Mouse (Mus musculus) splenic B cell, adult 2 months (primary cell): ENCODE measurements around the gene Gatad2b.
"Not testable (repeated sequence)": the region's sequence is repeated elsewhere in the genome, so short reads cannot be mapped to it uniquely, and the experiment has no call there.

Source experiments
- DNase-seq: peaks from one replicate; pipeline ENCODE4 v3.0.0-alpha.2; 2011; ENCODE audit warnings: low read depth, low spot score
- H3K27me3 ChIP-seq: 2 replicates; pipeline ENCODE4 v1.6.1; 2012; ENCODE audit warnings: mild to moderate bottlenecking, low read length, moderate library complexity, mixed read lengths; ENCODE audit not compliant: control insufficient read depth, poor library complexity, insufficient read depth, severe bottlenecking
- H3K36me3 ChIP-seq: 2 replicates; pipeline ENCODE4 v1.6.1; 2012; ENCODE audit warnings: mild to moderate bottlenecking, low read length, moderate library complexity, mixed read lengths; ENCODE audit not compliant: control insufficient read depth, poor library complexity, insufficient read depth, severe bottlenecking

Gene Gatad2b

GRCm38 (mm10) chr3:90292345-90293275, at the start of gene Gatad2b:
Gatad2b (plus strand) TSS chr3:90293178.
- no peaks in the 10 kb centered on the region for H3K36me3 ChIP-seq
- no peaks in the 10 kb centered on the region for H3K27me3 ChIP-seq
- peak; percentile 100 for DNase-seq

- Histone ChIP-seq H3K27me3 (no peaks in the 10 kb centered on the region), H3K36me3 (no peaks in the 10 kb centered on the region)
- no peak for DNase-seq
Observed at GRCm38 (mm10) chr3:90245406-90245805, 47.6 kb upstream of the Gatad2b start.

DNA sequence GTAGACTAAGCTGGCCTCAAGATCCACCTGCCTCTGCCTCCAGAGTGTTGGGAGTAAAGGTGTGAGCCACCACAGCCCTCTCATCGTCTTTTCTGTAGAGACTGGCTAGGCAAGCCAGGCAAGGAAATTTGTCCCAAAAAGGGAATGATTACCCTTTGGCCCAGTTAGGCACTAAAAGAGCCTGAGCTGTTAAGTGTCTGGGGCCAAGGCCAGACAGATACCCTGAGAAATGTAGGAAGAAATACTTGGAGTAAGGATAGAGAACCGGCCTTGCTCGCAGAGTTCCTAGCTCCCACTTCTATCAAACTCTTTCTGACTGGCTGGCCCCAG, 45.4 kb upstream of the Gatad2b start:
- no peak for DNase-seq
- H3K36me3 ChIP-seq, result peaks cover 2% of the 10 kb centered on the region; the same call in 1 of the 2 replicates
- no peaks in the 10 kb centered on the region for H3K27me3 ChIP-seq

- Histone ChIP-seq H3K36me3 (peaks cover 2% of the 10 kb centered on the region; the same call in 1 of the 2 replicates), H3K27me3 (no peaks in the 10 kb centered on the region)
- peak; percentile 90 for DNase-seq
Observed at GRCm38 (mm10) chr3:90247960-90248745, 44.8 kb upstream of the Gatad2b start, which contains the start of gene Slc39a1. Slc39a1 (plus strand) TSS chr3:90248172.

- peak; percentile 29 for DNase-seq
Observed at GRCm38 (mm10) chr3:90248746-90249100, 44.3 kb upstream of the Gatad2b start.

GRCm38 (mm10) chr3:90250791-90251190, 42.2 kb upstream of the Gatad2b start:
- Histone ChIP-seq H3K27me3 (no peaks in the 10 kb centered on the region), H3K36me3 (peaks cover 2% of the 10 kb centered on the region; the same call in 1 of the 2 replicates)
- no peak for DNase-seq

More at GRCm38 (mm10) chr3:90248746-90249100, 44.3 kb upstream of the Gatad2b start:
- Histone ChIP-seq H3K36me3 (peaks cover 2% of the 10 kb centered on the region; the same call in 1 of the 2 replicates), H3K27me3 (no peaks in the 10 kb centered on the region)

DNA sequence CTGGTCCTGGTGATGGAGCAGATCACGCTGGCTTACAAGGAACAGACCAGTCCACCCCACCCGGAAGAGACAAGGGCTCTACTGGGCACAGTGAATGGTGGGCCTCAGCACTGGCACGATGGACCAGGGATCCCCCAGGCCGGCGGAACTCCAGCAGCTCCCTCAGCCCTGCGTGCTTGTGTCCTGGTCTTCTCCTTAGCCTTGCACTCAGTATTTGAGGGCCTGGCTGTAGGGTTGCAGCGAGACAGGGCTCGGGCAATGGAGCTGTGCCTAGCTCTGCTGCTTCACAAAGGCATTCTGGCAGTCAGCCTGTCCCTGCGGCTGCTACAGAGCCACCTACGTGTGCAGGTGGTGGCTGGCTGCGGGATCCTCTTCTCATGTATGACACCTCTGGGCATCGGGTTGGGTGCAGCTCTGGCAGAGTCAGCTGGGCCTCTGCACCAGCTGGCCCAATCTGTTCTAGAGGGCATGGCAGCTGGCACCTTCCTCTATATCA, 41.2 kb upstream of the Gatad2b start:
- not testable (repeated sequence) for H3K36me3 ChIP-seq, H3K27me3 ChIP-seq, DNase-seq

GRCm38 (mm10) chr3:90252659-90253058, 40.3 kb upstream of the Gatad2b start:
- not testable (repeated sequence) for H3K27me3 ChIP-seq, H3K36me3 ChIP-seq, DNase-seq

DNA sequence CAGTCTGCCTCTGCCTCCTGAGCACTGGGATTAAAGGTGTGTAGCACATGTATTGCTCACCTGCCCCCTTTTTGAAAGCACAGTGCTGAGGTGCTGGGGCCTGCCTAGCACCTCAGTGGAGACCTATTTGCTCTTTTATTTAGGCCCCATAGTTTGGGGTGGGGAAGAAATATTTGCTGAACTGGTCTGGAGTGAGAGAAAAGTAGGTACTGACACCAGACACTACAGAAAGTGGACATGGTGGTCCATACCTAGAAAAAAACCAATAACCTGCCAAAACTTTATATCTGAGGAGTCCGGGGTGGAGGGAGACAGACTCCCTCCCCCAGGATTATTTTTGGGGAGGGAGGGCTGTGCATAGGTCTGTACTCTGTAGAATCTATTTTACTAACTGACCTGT, 39.8 kb upstream of the Gatad2b start:
- not testable (repeated sequence) for DNase-seq, H3K36me3 ChIP-seq, H3K27me3 ChIP-seq

DNA sequence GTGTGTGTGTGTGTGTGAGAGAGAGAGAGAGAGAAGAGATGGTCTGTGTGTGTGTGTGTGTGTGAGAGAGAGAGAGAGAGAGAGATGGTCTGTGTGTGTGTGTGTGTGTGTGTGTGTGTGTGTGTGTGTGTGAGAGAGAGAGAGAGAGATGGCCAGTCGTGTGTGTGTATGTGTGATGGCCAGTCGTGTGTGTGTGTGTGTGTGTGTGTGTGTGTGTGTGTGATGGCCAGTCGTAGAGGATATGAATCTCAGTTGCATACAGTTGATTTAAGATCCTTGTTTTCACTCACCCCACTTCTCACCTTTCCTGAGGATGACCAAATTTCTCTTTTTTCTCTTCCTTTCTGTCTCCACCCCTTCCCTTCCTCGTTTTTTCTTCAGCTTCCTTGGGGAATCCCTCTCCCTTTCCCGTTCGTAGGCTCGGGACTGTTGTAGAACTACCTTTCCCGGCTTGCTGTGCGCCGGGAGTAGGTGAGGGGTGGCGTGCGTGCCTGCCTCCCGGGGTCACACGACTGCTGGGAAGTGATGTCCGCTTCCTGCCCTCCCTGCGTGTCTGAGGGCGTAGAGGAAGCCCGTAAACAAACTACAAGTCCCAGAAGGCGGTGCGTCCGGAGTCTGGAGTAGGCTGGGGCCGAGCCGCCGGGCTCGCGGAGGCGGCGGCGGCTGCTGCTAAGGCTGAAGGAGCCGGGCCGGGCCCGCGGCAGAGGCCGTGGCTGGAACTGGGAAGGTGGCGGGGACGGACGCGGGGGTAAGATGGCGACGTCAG, 39.1 kb upstream of the Gatad2b start, which contains the start of gene Crtc2:
Gene Crtc2 (plus strand): TSS at position 511 of the 766 bp plus-strand sequence.
- DNase-seq, result peak; percentile 94
- Histone ChIP-seq H3K27me3 (no peaks in the 10 kb centered on the region), H3K36me3 (peaks cover 2% of the 10 kb centered on the region; the same call in 1 of the 2 replicates)

DNA sequence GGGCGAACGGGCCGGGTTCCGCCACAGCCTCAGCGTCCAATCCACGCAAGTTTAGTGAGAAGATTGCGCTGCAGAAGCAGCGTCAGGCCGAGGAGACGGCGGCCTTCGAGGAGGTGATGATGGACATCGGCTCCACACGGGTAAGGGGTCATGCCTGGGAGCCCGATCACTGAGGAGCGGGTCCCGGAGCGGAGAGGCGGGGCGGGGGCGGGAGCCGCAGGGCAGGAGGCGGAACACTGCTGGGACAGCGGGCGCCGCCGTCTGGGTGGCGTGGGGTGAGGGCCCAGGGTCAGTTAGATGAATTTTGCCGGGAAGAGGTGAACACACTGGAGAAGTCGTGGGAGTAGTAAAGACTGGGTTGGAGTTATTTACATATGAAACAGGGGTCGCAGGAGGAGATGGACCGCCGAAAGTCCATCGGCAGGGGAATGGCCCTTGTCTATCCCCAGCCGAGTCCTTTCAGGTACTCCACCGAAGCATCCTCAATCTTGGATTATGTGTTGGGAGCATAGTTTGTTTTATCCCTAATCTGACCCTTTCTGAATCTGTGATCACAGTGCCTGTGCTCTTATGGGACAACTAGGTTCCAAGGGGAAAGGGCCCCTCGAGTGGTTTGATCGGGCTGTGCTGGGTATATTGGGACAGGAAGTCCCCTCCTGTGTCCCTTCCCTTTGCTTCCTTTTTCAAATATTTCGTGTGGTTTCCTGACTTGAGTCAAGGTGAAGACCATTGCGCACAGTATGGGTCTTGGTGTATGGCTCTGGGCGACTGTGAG, 38.4 kb upstream of the Gatad2b start:
- Histone ChIP-seq H3K36me3 (peaks cover 5% of the 10 kb centered on the region), H3K27me3 (no peaks in the 10 kb centered on the region)
- peak; percentile 30 for DNase-seq

DNA sequence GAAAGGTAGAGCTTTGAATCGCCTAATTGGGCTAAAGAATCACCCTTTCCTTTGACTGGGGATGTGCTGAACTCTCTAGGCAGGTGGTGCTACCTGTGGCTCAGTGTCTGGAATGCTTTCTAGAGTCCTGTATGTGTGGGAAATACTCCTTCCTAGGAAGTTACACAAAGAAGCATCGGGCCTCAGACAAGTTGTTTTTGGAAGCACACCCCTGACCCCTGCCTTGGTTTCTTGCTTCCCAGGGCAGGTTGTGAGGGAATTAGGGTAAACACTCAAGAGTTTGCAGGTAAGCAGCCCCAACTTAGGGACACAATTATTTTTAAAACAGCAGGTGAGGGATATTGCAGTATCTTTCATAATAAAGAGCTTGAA, 37.8 kb upstream of the Gatad2b start:
- Histone ChIP-seq H3K36me3 (peaks cover 7% of the 10 kb centered on the region), H3K27me3 (no peaks in the 10 kb centered on the region)
- DNase-seq, result no peak

DNA sequence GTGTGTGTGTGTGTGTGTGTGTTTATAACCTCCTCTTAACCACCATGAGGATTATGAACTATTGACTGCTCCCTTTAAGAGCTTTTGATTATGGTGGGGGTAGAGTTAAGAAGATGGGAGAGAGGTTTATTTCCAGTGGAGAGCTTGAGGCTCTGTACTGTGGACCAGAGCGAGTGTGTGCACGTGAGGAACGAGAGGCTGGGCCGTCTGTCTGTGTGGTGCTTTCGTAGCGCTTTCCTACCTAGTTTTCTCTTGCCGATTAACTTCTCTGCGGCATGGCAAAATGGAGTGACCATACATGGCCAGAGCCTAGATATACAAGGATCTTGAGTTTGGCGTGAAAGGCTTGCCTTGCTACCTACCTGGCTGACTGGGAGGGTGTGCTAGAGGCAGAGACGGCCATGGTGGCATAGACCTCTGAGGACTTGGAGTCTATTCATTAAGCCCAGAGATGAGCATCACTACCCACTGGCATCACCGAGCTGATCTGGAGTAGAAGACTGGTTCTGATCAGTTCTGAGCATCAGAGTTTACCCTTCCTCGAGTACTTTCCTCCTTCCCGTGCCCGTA, 37.1 kb upstream of the Gatad2b start:
- no peak for DNase-seq
- Histone ChIP-seq H3K27me3 (no peaks in the 10 kb centered on the region), H3K36me3 (peaks cover 10% of the 10 kb centered on the region)
